Mouse (Mus musculus) urinary bladder, adult 2 months (tissue): Measurements from ENCODE around the gene Xaf1. TPM values are rescaled to one million over a fixed set of nuclear protein-coding genes. Genes with fewer than 3 reads are reported as not detected.

Experiments used
- DNase-seq: peaks from one replicate; pipeline ENCODE4 v3.0.0; 2022; ENCODE audit warnings: low spot score
- polyA plus RNA-seq: library from polyadenylated mRNA; depleted of rRNA; stranded (reverse); fragments of >200 nt; gene quantifications from 2 replicates; pipeline ENCODE4 v1.2.3, GENCODE M21; 2012; rRNA removed

Xaf1 gene
- 34.1 and 37.8 TPM in 2 replicates for polyA plus RNA-seq

- DNase-seq, result peak; percentile 28
Observed at GRCm38 (mm10) chr11:72301334-72301733, at the start of gene Xaf1. TSS of gene Xaf1 (plus strand) at chr11:72301629.

- no peak for DNase-seq
Observed at GRCm38 (mm10) chr11:72255629-72256028, 45.8 kb upstream of the Xaf1 start.

DNA sequence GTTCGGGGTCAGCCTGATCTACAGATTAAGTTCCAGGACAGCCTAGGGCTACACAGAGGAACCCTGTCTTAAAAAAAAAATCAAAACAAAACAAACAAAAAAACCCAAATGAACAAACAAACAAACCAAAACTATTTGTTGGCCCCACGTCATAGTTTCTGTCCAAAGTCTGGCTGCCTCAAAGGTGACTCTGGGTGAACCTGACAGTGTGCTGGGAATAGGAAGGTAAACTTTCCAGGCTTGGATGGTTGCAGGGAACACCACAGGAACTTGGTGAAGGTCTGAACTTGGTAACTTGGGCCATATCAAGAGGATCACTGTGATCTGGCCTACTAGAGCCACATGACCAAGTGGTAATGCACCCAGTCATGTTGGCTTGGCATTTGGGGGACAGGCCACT is 45.0 kb upstream of the Xaf1 start:
- no peak for DNase-seq

GRCm38 (mm10) chr11:72265483-72265882 is 35.9 kb upstream of the Xaf1 start:
- DNase-seq, result no peak

- DNase-seq, result no peak
Observed at GRCm38 (mm10) chr11:72266207-72266959, 35.0 kb upstream of the Xaf1 start.

- DNase-seq, result no peak
Observed at GRCm38 (mm10) chr11:72266960-72267560, 34.4 kb upstream of the Xaf1 start, which contains the start of gene Slc13a5. TSS of gene Slc13a5 (minus strand) at chr11:72267222.

GRCm38 (mm10) chr11:72271761-72272160 is 29.7 kb upstream of the Xaf1 start:
- no peak for DNase-seq

DNA sequence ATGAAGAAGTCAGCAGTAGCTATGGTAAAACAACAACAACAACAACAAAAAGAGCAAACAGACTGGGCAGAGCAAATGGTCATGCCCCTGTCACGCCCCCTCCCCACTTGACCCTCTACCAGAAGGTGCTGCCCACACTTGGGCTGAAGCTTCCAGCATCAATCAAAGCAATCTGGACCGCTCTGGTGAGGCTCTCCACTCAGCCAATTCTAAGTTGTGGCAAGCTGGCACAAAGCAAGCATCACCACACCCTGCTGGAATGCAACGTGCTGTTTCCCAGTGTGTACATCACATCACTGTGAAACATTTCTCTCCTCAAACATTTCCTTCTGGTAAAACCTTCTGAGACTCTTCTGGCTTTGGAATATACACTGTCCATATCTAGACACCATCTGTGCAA is 28.1 kb upstream of the Xaf1 start:
- DNase-seq, result no peak

DNA sequence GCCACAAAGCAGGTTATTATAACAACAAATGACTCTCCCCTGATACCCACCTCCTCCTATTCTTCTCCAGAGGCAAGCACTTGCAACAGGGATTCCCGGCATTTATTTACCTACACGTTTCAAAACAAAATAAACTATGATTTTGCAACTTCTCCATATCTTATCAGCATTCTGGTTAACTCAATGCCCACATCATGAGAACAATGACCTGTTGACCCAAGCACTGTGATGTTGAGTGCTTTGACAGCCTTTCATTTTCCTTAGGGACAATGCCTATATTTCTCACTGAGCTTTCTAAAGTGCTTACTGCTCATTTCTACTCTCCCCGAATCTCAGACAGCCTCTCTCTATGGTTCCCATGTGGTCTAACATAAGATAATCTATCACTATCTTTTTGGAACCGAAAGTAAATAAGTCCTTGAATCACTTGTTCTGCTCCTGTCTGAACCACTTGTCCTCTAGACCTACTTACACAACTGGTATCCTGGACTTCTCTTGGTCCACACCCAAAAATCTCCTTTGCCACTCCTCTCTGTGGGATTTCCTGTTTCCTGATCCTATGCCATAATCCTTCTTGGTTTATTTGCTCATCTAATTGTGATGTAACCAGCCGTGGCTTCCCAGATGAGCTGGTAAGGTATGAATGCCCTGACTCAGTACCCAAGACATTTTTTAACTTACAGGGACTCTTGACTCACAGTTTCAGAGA is 20.1 kb upstream of the Xaf1 start:
- no peak for DNase-seq

DNA sequence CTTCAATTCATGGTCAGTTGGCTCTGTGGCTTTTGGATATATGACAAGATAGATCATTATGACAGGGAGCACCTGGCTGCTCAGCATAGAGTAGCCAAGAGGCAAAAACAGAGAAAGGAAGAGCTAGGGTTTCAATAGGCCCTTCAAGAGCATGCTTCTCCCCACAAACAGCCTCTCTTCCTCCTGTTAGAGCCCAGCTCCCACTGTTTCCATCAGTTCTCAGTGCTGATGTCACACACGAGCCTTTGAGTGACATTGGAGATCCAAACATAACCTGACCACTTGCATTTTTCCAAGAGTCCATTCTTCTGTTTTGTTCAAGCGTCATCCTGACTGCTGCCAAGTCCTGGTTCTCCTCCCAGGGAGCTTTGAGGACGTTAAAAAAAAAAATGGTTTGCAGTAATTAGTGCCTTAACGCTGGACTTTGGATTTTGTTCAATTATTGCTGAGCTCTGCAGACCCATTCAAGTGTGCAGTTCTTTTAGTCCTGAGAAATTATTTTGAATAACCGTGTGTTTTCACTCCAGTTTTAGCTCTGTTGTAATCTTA is 19.5 kb upstream of the Xaf1 start:
- no peak for DNase-seq

DNA sequence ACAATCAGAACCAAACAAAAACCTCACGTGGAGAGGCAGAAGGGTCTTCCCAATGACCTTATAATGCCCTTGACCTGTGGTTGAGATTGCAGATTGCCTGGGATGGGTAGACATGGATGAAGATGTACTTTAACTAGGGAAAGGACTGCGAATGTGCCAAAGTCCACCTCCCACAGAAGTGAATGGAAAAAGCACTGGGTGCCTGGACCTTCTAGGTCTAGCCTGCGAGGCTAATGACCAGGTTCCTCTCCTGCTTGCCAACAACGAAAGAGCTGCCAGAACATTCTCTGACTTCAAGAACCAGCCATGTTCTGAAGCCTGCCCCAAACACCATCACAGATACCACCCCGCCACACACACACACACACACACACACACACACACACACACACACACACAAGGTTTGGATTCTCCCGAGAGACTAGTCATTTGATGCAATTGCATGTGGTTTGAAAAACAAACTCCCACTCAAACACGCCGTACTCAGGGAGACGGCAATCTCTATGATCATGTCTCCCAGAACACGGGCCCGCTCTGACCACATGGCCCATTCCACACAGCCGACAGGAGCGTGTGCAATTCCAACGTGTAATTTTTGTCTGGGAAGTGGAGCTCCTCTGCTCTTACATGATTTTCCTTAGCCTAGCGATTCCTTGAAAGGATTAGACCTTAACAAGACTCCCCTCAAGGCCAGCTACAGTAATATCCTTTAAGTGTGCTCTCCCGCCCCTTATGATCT is 17.8 kb upstream of the Xaf1 start:
- DNase-seq, result no peak

- no peak for DNase-seq
Observed at GRCm38 (mm10) chr11:72284532-72285182, 16.8 kb upstream of the Xaf1 start.

GRCm38 (mm10) chr11:72285971-72286480 is 15.4 kb upstream of the Xaf1 start:
- no peak for DNase-seq

DNA sequence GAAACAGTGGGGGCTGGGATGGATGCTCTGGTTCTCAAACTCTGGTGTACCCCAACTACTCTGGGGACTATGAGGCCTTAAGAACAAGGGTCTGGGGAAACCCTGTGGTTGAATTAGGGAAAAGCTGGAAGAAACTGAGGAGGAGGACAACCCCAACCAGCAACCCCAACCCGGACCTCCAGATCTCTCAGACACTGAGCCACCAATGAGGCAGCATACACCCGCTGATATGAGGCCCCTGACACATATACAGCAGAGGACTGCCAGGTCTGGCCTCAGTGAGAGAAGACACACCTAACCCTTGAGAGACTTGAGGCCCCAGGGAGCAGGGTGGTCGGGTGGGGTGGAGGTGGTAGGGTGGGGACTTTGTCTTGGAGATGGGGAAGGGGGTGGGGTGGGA is 14.8 kb upstream of the Xaf1 start:
- DNase-seq, result no peak

DNA sequence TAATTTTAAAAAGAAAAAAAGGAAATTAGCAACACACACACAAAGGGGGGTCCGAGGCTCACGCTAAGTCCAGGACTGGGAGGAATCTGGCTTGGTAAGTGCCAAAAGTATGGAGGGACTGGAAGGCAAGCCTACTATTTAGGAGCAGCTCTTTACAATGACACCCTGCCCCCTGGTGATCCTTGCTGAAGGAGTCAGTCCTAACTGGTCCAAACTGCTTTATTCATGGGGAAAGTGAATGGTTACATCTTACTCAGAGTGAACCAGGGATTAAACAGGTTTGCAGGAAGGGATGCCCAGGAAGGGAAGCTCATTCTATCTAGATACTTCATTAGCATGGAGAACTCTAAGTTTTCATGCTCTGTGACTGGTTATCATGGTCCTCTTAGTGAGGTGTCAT is 14.3 kb upstream of the Xaf1 start:
- no peak for DNase-seq

DNA sequence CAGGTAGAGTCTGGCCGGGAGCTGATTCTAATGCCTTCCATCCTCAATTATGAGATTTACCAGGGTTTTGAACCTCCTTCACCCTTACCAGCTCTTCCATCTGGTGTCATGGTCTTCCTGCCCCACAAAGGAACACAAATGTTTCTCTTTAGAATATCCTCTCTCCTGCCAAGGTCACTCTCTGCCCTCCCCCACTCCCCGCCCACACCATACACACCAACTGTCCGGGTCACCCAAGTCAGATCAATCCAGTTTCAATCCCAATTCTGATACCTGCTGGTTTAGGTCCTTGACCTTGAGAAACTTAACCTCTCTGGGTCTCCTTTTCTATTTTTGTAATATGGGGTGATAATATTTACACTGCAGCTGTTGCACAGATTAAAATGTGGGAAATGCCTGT is 13.9 kb upstream of the Xaf1 start:
- DNase-seq, result no peak

DNA sequence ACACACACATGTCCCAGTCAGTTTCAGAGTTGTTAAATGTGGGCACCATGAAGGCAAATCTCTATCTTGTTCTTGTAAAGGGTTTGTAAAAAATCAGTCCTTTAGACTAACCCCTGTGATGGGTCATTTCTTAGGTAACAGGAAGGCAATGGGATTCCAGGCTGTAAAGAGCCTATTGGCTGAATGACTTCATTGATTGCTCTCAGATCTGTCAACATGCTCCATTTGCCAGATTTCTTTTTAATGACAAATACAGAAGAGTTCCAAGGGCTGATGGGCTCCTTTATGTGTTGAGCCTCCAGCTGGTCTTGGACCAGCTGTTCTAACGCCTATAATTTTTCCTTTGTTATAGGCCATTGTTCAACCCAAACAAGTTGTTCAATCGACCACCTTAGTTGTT is 8.3 kb upstream of the Xaf1 start:
- DNase-seq, result no peak

- no peak for DNase-seq
Observed at GRCm38 (mm10) chr11:72302230-72302629, 801 bp downstream of the Xaf1 start.

GRCm38 (mm10) chr11:72307461-72307860 is 6.0 kb downstream of the Xaf1 start:
- DNase-seq, result no peak

DNA sequence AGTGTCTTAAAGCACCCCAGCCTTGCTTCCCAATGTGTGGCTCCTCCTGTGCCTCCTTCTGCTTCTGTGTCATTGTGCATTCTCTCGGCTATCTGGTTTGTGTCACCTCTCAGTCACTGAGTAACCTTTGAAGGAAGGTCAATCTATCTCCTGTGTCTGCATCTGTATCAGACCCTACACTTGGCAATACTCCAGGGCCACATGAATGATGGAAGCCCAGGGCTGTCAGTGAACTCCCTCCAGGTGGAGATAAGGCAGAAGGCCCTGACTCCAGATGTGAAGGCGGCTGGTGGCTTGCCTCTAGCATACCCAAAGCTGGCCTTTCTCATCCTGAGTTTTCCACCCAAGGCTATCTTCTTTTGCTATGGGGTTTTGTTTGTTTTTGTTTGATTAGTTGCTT is 7.6 kb downstream of the Xaf1 start:
- DNase-seq, result no peak

GRCm38 (mm10) chr11:72310491-72310890 is 9.1 kb downstream of the Xaf1 start:
- DNase-seq, result no peak
